Mouse (Mus musculus) intestine, embryonic 16.5 days (tissue): ENCODE data around the gene Hist1h2ah. TPM values are rescaled to one million over a fixed set of nuclear protein-coding genes. Genes with fewer than 3 reads are reported as not detected.

Experiments
- ATAC-seq: fragments of 200-750 bp; cut with Nextera tagmentation; 2 replicates; pipeline ENCODE4 v1.8.0; 2017; ENCODE audit warnings: moderate TSS enrichment, moderate library complexity
- H3K27ac ChIP-seq: fragments of 300-500 bp; sonication (generic); 2 replicates; pipeline ENCODE4 v1.5.1; 2014; ENCODE audit warnings: mild to moderate bottlenecking, low read length
- H3K27me3 ChIP-seq: fragments of 300-500 bp; sonication (generic); replicated peaks from 2 replicates; pipeline ENCODE4 v1.6.1; 2014; ENCODE audit warnings: low read length, control low read depth, mixed read lengths; ENCODE audit not compliant: control insufficient read depth, insufficient read depth
- H3K36me3 ChIP-seq: fragments of 300-500 bp; sonication (generic); 2 replicates; pipeline ENCODE4 v1.6.1; 2014; ENCODE audit warnings: low read length, control low read depth; ENCODE audit not compliant: control insufficient read depth, insufficient read depth
- H3K4me1 ChIP-seq: fragments of 300-500 bp; sonication (generic); 2 replicates; pipeline ENCODE4 v1.6.1; 2014; ENCODE audit warnings: low read length, control low read depth, mixed read lengths; ENCODE audit not compliant: control insufficient read depth, insufficient read depth
- H3K4me2 ChIP-seq: fragments of 300-500 bp; sonication (generic); 2 replicates; pipeline ENCODE4 v1.6.1; 2014; ENCODE audit warnings: low read depth, low read length, control low read depth
- H3K4me3 ChIP-seq: fragments of 300-500 bp; sonication (generic); 2 replicates; pipeline ENCODE4 v1.5.1; 2014; ENCODE audit warnings: mild to moderate bottlenecking, low read length
- H3K9ac ChIP-seq: fragments of 300-500 bp; sonication (generic); 2 replicates; pipeline ENCODE4 v1.6.1; 2014; ENCODE audit warnings: low read depth, low read length
- H3K9me3 ChIP-seq: fragments of 300-500 bp; sonication (generic); 2 replicates; pipeline ENCODE4 v1.6.1; 2016; ENCODE audit warnings: low read length, control low read depth; ENCODE audit not compliant: control insufficient read depth
- WGBS: fragments of 180-500 bp; shearing (Covaris S2); extraction: QIAGEN DNeasy Blood & Tissue Kit; methylation state at CpG from one replicate; pipeline ENCODE4 v1.1.7; 2014; 5-methylcytosine and 5-hydroxymethylcytosine counted together
- polyA plus RNA-seq: library from polyadenylated mRNA; unstranded; fragments of >200 nt; fragmentation: Nextera tagmentation; extraction: Ambion mirVana; gene quantifications from 2 replicates; pipeline ENCODE4 v1.2.1, GENCODE M21; 2015

Hist1h2ah gene
- polyA plus RNA-seq, 1 experiment from 2014 or later, result 5.1 TPM

DNA sequence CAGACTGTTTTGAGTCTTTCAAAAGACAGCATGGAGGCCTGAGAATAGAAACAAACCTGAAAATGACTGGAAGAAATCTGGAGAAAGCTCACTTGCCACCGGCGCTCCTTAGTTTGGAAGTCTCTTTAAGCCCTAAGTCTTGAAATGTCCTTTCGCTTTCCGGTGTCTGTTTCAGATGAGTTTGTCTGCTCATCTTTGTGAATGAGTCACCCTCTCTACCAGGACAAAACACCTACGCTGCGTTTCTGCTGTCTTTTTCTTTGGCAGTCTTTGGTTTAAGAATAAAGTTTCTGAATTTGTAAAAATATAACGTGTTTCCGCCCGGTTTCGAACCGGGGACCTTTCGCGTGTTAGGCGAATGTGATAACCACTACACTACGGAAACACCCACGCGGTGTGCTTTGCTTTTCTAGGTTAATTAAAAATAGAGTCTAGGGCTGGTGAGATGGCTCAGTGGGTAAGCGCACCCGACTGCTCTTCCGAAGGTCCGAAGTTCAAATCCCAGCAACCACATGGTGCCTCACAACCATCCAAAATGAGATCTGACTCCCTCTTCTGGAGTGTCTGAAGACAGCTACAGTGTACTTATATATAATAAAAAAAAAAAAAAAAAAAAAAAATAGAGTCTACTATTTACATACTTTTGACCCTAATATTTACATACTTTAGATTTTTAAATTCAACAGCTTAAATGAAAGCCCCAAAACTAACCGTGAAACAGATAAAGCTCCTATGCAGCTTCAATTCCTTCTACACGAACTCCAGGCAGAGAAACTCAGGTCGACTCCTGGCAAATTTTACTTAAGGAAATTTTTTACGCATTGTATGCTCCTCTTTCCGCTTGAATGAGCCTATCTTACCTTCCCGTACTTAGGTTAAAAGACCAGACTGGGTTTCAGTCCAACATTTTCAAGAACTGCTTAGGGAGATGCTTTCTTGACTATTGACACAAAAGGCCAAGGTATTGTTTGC is 19.6 kb downstream of the Hist1h2ah start:
- Histone ChIP-seq H3K9me3 (no peaks in the 10 kb centered on the region), H3K27ac (no peak overlapping the region), H3K36me3 (no peaks in the 10 kb centered on the region), H3K4me3 (peak overlapping the region; percentile 22), H3K9ac (no peak overlapping the region), H3K27me3 (peaks cover 26% of the 10 kb centered on the region), H3K4me1 (peaks cover 16% of the 10 kb centered on the region; the same call in 1 of the 2 replicates), H3K4me2 (peak overlapping the region; percentile 38; the same call in 1 of the 2 replicates)
- WGBS, result 15% methylated on average over 27 of the region's 27 CpGs
- ATAC-seq, result peak; percentile 84

- WGBS, result 15% methylated on average over 17 of the region's 17 CpGs
- ATAC-seq, result no peak; the same call in 1 of the 2 replicates
- H3K27me3 ChIP-seq, result peaks cover 37% of the 10 kb centered on the region
- H3K27ac ChIP-seq, result no peak overlapping the region
- H3K36me3 ChIP-seq, result no peaks in the 10 kb centered on the region
- no peak overlapping the region for H3K9ac ChIP-seq
- peak overlapping the region; percentile 27 for H3K4me3 ChIP-seq
- H3K4me2 ChIP-seq, result peak overlapping the region; percentile 47
- peaks cover 12% of the 10 kb centered on the region; the same call in 1 of the 2 replicates for H3K4me1 ChIP-seq
- H3K9me3 ChIP-seq, result no peaks in the 10 kb centered on the region
These were observed 20.9 kb downstream of the Hist1h2ah start for GRCm38 (mm10) chr13:22014411-22014845.

DNA sequence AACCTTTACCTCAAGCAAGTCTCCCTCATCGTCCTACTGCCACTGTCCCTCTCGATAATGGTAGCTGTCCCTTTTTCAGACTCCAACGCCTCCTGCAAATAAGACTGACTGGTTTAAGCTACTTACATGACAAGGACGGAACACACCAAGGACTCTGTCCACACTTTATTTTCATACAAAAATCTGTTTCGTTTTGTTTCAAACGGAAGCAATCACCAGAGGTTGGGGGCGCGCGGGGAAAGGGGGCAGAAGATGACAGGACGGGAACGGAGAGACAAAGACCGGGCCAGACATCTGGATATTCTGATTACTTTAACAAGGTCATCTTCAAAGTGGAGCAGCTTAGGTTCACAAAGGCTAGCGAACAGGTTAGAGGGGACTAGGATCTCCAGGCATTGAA is 21.7 kb downstream of the Hist1h2ah start:
- no peak for ATAC-seq
- H3K36me3 ChIP-seq, result no peaks in the 10 kb centered on the region
- no peak overlapping the region for H3K9ac ChIP-seq
- 0 out of 2 replicates have a peak overlapping the region, but pooled peaks have one; percentile 2 for H3K4me3 ChIP-seq
- no peak overlapping the region for H3K27ac ChIP-seq
- no peaks in the 10 kb centered on the region for H3K9me3 ChIP-seq
- peaks cover 11% of the 10 kb centered on the region; the same call in 1 of the 2 replicates for H3K4me1 ChIP-seq
- WGBS, result 19% methylated on average over 13 of the region's 13 CpGs
- no peak overlapping the region for H3K4me2 ChIP-seq
- H3K27me3 ChIP-seq, result peaks cover 44% of the 10 kb centered on the region

DNA sequence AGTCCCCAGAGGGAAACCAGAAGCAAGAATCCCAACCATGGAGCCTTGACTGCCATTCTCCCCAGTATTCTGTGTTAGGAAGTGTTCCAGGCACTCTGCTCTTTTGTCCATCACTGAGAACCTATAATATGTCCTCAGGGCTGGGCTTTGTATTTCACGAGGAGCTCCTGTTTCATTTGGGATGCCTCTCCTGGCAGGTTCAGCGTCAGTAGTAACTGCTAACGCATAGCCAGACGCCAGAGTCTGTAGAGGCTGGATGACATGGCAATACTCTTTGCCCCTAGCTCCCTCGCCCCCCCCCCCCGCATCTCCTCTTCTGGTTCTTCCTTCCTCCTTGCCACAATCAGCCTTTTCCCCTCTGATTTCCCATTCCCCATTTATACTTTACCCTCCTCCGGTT is 25.7 kb downstream of the Hist1h2ah start, which contains the start of gene Prss16:
Gene Prss16, minus strand, starts transcription at position 101 of the 400 bp plus-strand sequence.
- H3K4me1 ChIP-seq, result peaks cover 22% of the 10 kb centered on the region; the same call in 1 of the 2 replicates
- ATAC-seq, result no peak
- H3K36me3 ChIP-seq, result no peaks in the 10 kb centered on the region
- H3K9ac ChIP-seq, result no peak within 1 kb of the TSS
- no peaks in the 10 kb centered on the region for H3K9me3 ChIP-seq
- H3K27ac ChIP-seq, result no peak within 1 kb of the TSS
- H3K4me3 ChIP-seq, result no peak within 1 kb of the TSS
- WGBS, result 43% methylated on average over 7 of the region's 7 CpGs
- H3K4me2 ChIP-seq, result no peak within 1 kb of the TSS
- H3K27me3 ChIP-seq, result peaks cover 66% of the 10 kb centered on the region

- H3K4me1 ChIP-seq, result peaks cover 15% of the 10 kb centered on the region; the same call in 1 of the 2 replicates
- H3K9ac ChIP-seq, result no peak overlapping the region
- WGBS, result 76% methylated on average over 3 of the region's 3 CpGs
- no peaks in the 10 kb centered on the region for H3K9me3 ChIP-seq
- no peak overlapping the region for H3K27ac ChIP-seq
- H3K27me3 ChIP-seq, result peaks cover 69% of the 10 kb centered on the region
- H3K36me3 ChIP-seq, result no peaks in the 10 kb centered on the region
- no peak overlapping the region for H3K4me3 ChIP-seq
- ATAC-seq, result no peak
- no peak overlapping the region for H3K4me2 ChIP-seq
These were observed 26.7 kb downstream of the Hist1h2ah start for GRCm38 (mm10) chr13:22008707-22009106.

DNA sequence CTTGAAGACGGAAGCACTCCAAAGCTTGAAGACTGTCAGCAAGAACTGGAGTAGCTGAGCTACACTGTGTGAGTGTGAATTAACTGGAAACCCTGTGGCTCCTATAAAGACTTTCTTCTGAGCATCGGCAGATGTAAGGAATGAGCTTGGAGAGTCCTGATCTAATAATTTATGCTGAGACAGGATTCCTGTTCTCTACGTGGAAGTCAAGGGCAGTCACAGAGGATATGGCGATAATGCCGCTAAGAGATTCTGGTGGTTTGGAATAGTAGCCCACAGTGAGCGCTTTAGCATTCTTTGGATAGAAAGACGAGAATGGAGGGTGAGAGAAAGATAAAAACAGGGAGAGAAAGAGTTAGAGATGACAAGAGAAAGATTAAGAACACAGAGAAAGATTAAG is 27.5 kb downstream of the Hist1h2ah start:
- ATAC-seq, result no peak
- WGBS, result 54% methylated on average over 7 of the region's 7 CpGs
- Histone ChIP-seq H3K4me2 (no peak overlapping the region), H3K4me3 (no peak overlapping the region), H3K27ac (no peak overlapping the region), H3K4me1 (peaks cover 15% of the 10 kb centered on the region; the same call in 1 of the 2 replicates), H3K27me3 (peaks cover 75% of the 10 kb centered on the region), H3K9ac (no peak overlapping the region), H3K36me3 (no peaks in the 10 kb centered on the region), H3K9me3 (no peaks in the 10 kb centered on the region)

DNA sequence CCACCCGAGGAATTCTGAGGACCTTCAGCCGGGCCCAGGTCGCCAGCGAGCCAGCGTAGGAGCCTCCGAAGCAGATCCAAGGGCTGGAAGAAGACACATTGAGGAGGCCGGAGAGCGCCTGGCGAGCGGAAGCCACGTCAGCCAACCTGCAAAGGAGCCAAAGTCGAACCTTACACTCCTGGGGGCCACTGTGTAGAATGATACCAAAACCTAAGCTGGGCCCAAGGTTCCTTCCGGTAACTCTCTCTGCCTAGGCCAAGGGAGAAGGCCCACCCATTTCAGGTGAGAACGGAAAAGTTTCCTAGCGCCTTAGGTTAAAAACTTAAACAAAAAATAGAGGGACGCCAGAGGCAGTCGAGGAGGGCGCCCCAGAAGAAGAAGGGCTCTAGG is 28.3 kb downstream of the Hist1h2ah start:
- Histone ChIP-seq H3K4me1 (peaks cover 15% of the 10 kb centered on the region; the same call in 1 of the 2 replicates), H3K36me3 (no peaks in the 10 kb centered on the region), H3K27ac (no peak overlapping the region), H3K27me3 (peaks cover 76% of the 10 kb centered on the region), H3K9me3 (no peaks in the 10 kb centered on the region), H3K4me2 (peak overlapping the region; percentile 96), H3K9ac (peak overlapping the region; percentile 64), H3K4me3 (peak overlapping the region; percentile 69)
- WGBS, result 3% methylated on average over 18 of the region's 18 CpGs
- ATAC-seq, result no peak; the same call in 1 of the 2 replicates

- peak overlapping the region; percentile 69 for H3K9ac ChIP-seq
- peaks cover 15% of the 10 kb centered on the region; the same call in 1 of the 2 replicates for H3K4me1 ChIP-seq
- under 1% methylated on average over 38 of the region's 38 CpGs for WGBS
- peak overlapping the region; percentile 45 for H3K27ac ChIP-seq
- peak overlapping the region; percentile 69 for H3K4me3 ChIP-seq
- no peaks in the 10 kb centered on the region for H3K36me3 ChIP-seq
- H3K9me3 ChIP-seq, result no peaks in the 10 kb centered on the region
- H3K27me3 ChIP-seq, result peaks cover 80% of the 10 kb centered on the region
- peak; percentile 95 for ATAC-seq
- H3K4me2 ChIP-seq, result peak overlapping the region; percentile 96
These were observed 28.8 kb downstream of the Hist1h2ah start for GRCm38 (mm10) chr13:22006334-22007120.
